Mouse (Mus musculus) limb, embryonic 12.5 days (tissue): ENCODE data around the gene Wdr49. TPM values are rescaled to one million over a fixed set of nuclear protein-coding genes. Genes with fewer than 3 reads are reported as not detected.

Experiments used
- ATAC-seq: fragments of 200-750 bp; cut with Nextera tagmentation; 2 replicates; pipeline ENCODE4 v1.8.0; 2017; ENCODE audit warnings: low read depth, moderate TSS enrichment; ENCODE audit not compliant: insufficient number of reproducible peaks, insufficient read depth, low FRiP score, low TSS enrichment
- H3K27ac ChIP-seq: fragments of 300-500 bp; sonication (generic); 2 replicates; pipeline ENCODE4 v1.5.1; 2016; ENCODE audit warnings: mild to moderate bottlenecking, moderate library complexity
- H3K27me3 ChIP-seq: fragments of 300-500 bp; sonication (generic); 2 replicates; pipeline ENCODE4 v1.6.1; 2016; ENCODE audit warnings: mild to moderate bottlenecking, moderate library complexity
- H3K36me3 ChIP-seq: fragments of 300-500 bp; sonication (generic); 2 replicates; pipeline ENCODE4 v1.6.1; 2016; ENCODE audit warnings: mild to moderate bottlenecking, moderate library complexity
- H3K4me1 ChIP-seq: fragments of 300-500 bp; sonication (generic); replicated peaks from 2 replicates; pipeline ENCODE4 v1.6.1; 2016
- H3K4me2 ChIP-seq: fragments of 300-500 bp; sonication (generic); 2 replicates; pipeline ENCODE4 v1.6.1; 2016; ENCODE audit warnings: mild to moderate bottlenecking, moderate library complexity
- H3K4me3 ChIP-seq: fragments of 300-500 bp; sonication (generic); replicated peaks from 2 replicates; pipeline ENCODE4 v1.5.1; 2016; ENCODE audit warnings: mild to moderate bottlenecking
- H3K9ac ChIP-seq: fragments of 300-500 bp; sonication (generic); replicated peaks from 2 replicates; pipeline ENCODE4 v1.6.1; 2016; ENCODE audit warnings: mild to moderate bottlenecking, moderate library complexity
- H3K9me3 ChIP-seq: fragments of 300-500 bp; sonication (generic); 2 replicates; pipeline ENCODE4 v1.6.1; 2016; ENCODE audit warnings: mild to moderate bottlenecking, moderate library complexity
- WGBS: fragments of 180-500 bp; shearing (Covaris S2); methylation state at CpG from one replicate; pipeline ENCODE4 v1.1.7; 2016; 5-methylcytosine and 5-hydroxymethylcytosine counted together
- polyA plus RNA-seq: library from polyadenylated mRNA; unstranded; fragments of >200 nt; fragmentation: Nextera tagmentation; extraction: Ambion mirVana; gene quantifications from 2 replicates; pipeline ENCODE4 v1.2.1, GENCODE M21; 2016

Gene Wdr49
- polyA plus RNA-seq, 1 experiment from 2014 or later = not detected

GRCm38 (mm10) chr3:75395918-75396317 is 86.0 kb downstream of the Wdr49 start:
- H3K4me2 ChIP-seq = no peak overlapping the region
- WGBS = 84% methylated on average over 4 of the region's 4 CpGs
- no peaks in the 10 kb centered on the region for H3K4me1 ChIP-seq
- H3K9ac ChIP-seq = no peak overlapping the region
- H3K9me3 ChIP-seq = no peaks in the 10 kb centered on the region
- H3K27me3 ChIP-seq = no peaks in the 10 kb centered on the region
- ATAC-seq = no peak
- H3K27ac ChIP-seq = no peak overlapping the region
- no peaks in the 10 kb centered on the region for H3K36me3 ChIP-seq
- no peak overlapping the region for H3K4me3 ChIP-seq

- H3K4me2 ChIP-seq = no peak overlapping the region
- H3K9ac ChIP-seq = no peak overlapping the region
- ATAC-seq = no peak
- H3K4me1 ChIP-seq = no peaks in the 10 kb centered on the region
- no peaks in the 10 kb centered on the region for H3K36me3 ChIP-seq
- no peak overlapping the region for H3K27ac ChIP-seq
- WGBS = 76% methylated on average over 7 of the region's 7 CpGs
- H3K9me3 ChIP-seq = no peaks in the 10 kb centered on the region
- no peak overlapping the region for H3K4me3 ChIP-seq
- H3K27me3 ChIP-seq = no peaks in the 10 kb centered on the region
These were observed 86.6 kb downstream of the Wdr49 start for GRCm38 (mm10) chr3:75395121-75395895.

DNA sequence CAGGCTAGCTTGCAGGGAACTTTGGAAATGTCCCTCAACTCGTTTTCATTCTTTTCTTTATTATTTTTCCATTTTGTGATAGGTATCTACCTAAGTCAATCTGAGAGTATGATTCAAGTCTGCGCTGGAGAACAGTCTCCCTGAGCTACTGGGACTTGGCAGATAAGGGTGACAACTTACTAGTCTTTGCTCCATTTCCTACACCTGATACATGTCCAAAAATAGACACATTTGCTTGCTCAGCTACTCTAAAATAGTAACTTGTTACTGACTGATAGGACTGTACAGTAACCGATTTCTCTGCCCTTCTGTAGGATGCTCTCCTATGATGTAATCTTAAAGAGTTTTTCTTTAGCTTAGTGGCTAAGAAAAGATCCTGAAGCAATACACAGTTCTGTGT is 87.5 kb downstream of the Wdr49 start:
- ATAC-seq = no peak
- Histone ChIP-seq H3K4me1 (no peaks in the 10 kb centered on the region), H3K9me3 (no peaks in the 10 kb centered on the region), H3K4me3 (no peak overlapping the region), H3K27me3 (no peaks in the 10 kb centered on the region), H3K4me2 (no peak overlapping the region), H3K27ac (no peak overlapping the region), H3K36me3 (no peaks in the 10 kb centered on the region), H3K9ac (no peak overlapping the region)
- WGBS = 72% methylated on average over 3 of the region's 3 CpGs

DNA sequence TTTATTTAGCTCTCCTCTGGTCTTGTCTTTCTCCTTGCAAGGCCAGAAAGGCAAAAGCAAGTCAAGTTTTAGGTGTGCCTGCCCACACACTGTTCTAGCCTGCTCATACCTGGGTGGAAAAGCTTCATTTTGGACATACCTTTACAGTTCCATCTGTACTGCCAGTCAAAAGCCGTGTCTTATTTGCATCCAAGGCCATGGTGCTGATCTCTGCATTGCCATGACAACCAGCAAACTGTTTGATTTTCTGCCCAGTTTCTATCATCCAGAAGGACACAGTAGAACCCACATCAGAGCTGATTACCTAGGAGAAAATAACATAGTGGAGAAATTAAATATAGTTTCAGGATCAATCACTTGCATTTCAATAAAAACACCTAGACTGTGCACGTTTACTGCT is 100.2 kb downstream of the Wdr49 start:
- no peaks in the 10 kb centered on the region for H3K27me3 ChIP-seq
- no peaks in the 10 kb centered on the region for H3K9me3 ChIP-seq
- no peak for ATAC-seq
- no peak overlapping the region for H3K27ac ChIP-seq
- H3K4me1 ChIP-seq = no peaks in the 10 kb centered on the region
- 81% methylated on average over 2 of the region's 2 CpGs for WGBS
- no peak overlapping the region for H3K4me3 ChIP-seq
- H3K9ac ChIP-seq = no peak overlapping the region
- no peak overlapping the region for H3K4me2 ChIP-seq
- H3K36me3 ChIP-seq = no peaks in the 10 kb centered on the region

DNA sequence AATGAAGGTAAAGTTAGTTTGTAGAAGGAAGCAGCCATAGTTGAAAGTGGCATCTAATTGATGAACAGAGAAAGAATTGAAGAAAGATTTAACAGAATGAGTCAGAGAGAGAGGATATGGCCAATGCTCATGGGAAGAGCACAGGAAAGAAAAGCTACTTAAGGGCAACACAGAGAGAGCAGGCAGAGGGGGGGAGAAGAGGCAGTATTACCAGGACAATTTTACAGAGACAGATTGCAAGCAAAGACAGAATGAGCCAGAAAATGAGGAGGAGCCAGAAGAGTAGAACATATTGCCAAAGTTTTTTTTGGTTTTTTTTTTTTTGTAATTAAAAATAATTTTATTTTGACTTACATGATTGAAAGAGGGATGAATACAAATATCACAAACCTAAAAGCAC is 128.0 kb downstream of the Wdr49 start:
- no peak overlapping the region for H3K27ac ChIP-seq
- H3K27me3 ChIP-seq = no peaks in the 10 kb centered on the region
- no peaks in the 10 kb centered on the region for H3K36me3 ChIP-seq
- no peak for ATAC-seq
- H3K9me3 ChIP-seq = no peaks in the 10 kb centered on the region
- H3K9ac ChIP-seq = no peak overlapping the region
- H3K4me3 ChIP-seq = no peak overlapping the region
- no peaks in the 10 kb centered on the region for H3K4me1 ChIP-seq
- no peak overlapping the region for H3K4me2 ChIP-seq

DNA sequence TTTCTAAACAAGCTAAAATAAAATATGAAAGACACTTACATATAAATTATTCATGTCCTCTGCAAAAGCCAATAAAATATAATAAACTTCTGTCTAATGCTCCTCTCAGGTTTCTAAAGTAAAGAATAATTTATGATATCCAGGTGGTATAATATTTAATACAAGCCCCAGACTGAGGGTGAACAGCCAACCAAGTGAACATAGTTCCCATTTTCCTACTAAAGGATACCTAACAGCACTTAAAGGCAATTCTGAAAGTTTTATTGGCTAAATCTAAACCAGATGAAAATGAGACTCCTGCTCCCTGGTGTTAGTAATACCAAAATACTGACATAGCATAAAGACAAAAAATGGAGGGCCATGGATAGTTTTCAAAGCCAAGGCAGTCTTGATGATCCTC is 144.8 kb downstream of the Wdr49 start:
- Histone ChIP-seq H3K27me3 (no peaks in the 10 kb centered on the region), H3K9ac (no peak overlapping the region), H3K9me3 (no peaks in the 10 kb centered on the region), H3K4me1 (no peaks in the 10 kb centered on the region), H3K4me2 (no peak overlapping the region), H3K27ac (no peak overlapping the region), H3K36me3 (no peaks in the 10 kb centered on the region), H3K4me3 (no peak overlapping the region)
- no peak for ATAC-seq

DNA sequence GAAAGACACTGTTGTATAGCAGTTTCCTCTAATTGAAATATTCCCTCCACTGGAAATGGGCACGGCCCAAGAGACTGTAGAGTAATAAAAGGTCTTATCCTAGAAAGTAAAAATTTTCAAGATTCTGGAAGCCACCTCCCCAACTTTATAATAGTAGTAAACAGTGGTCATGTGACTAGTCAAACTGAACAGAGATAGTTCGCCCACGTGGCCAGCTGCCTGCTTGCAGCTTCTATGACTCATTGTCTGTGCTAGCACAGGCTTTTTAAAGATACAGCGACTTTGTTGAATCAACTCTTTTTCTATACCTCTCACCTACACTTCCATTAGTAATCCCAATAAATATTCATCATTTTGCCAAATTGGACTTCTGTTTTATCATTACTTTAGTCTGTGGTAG is 161.0 kb downstream of the Wdr49 start:
- Histone ChIP-seq H3K36me3 (no peaks in the 10 kb centered on the region), H3K9ac (no peak overlapping the region), H3K9me3 (no peaks in the 10 kb centered on the region), H3K27me3 (no peaks in the 10 kb centered on the region), H3K4me2 (no peak overlapping the region), H3K27ac (no peak overlapping the region), H3K4me1 (no peaks in the 10 kb centered on the region), H3K4me3 (no peak overlapping the region)
- no peak for ATAC-seq
- WGBS = 71% methylated on average over 4 of the region's 4 CpGs

DNA sequence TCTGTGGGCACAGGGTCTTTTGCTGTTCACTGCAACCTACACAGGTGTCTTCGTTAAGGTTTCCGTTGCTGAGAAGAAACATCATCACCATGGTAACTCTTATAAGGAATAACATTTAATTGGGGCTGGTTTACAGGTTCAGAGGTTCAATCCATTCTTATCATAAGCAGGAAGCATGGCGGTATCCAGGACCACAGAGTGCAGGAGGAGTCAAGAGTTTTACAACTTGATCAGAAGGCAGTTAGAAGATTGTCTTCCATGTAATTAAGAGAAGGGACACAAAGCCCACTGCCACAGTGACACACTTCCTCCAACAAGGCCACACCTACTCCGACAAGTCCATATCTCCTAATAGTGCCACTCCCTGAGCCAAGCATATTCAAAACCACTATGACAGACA is 173.1 kb downstream of the Wdr49 start:
- no peak for ATAC-seq
- WGBS = 83% methylated on average over 4 of the region's 4 CpGs

DNA sequence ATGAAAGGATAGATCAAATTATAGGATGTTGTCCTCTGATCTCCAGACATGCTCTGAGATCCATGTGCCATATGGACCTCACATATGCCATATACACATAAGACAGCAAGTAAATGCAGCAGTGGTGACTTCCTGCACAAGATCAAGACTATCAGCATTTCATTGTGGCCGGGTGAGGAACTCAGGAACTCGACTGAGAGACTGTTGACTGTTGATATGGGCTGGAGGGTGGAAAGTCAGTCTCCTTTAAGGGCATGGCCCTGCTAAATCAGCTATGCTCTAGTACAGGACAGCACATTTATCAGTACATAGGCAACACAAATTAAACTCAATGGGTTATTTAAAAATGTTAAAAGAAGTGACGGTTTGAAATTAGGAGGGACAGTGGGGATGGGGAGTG is 173.7 kb downstream of the Wdr49 start:
- no peaks in the 10 kb centered on the region for H3K4me1 ChIP-seq
- no peak overlapping the region for H3K4me2 ChIP-seq
- no peaks in the 10 kb centered on the region for H3K9me3 ChIP-seq
- H3K27me3 ChIP-seq = no peaks in the 10 kb centered on the region
- no peak overlapping the region for H3K27ac ChIP-seq
- H3K4me3 ChIP-seq = no peak overlapping the region
- H3K9ac ChIP-seq = no peak overlapping the region
- ATAC-seq = no peak
- 74% methylated on average over 3 of the region's 3 CpGs for WGBS
- no peaks in the 10 kb centered on the region for H3K36me3 ChIP-seq

More for the DNA sequence above, 173.1 kb downstream of the Wdr49 start:
- no peaks in the 10 kb centered on the region for H3K36me3 ChIP-seq
- no peak overlapping the region for H3K4me3 ChIP-seq
- no peaks in the 10 kb centered on the region for H3K27me3 ChIP-seq
- no peak overlapping the region for H3K4me2 ChIP-seq
- no peaks in the 10 kb centered on the region for H3K9me3 ChIP-seq
- no peak overlapping the region for H3K27ac ChIP-seq
- no peak overlapping the region for H3K9ac ChIP-seq
- no peaks in the 10 kb centered on the region for H3K4me1 ChIP-seq

DNA sequence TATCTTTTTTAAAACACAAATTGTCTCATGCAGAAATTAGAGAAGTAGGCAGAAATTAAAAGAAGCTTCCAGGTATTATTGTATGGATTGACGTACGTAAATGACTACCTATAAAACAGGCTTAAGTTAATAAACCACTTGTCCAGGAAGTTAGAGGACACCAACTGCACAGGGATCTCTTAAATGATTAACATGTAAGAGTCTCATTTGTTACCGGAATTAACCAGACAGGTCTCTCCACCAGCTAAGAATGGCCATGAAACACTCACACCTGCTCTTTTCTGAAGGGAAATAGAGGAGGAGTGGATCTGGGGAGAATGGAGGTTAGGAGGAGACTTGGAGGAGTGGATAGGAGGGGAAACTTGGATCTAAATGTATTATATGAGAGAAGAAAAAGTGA is 176.4 kb downstream of the Wdr49 start:
- Histone ChIP-seq H3K4me3 (no peak overlapping the region), H3K4me1 (no peaks in the 10 kb centered on the region), H3K27me3 (no peaks in the 10 kb centered on the region), H3K9ac (no peak overlapping the region), H3K36me3 (no peaks in the 10 kb centered on the region), H3K4me2 (no peak overlapping the region), H3K9me3 (no peaks in the 10 kb centered on the region), H3K27ac (no peak overlapping the region)
- no peak for ATAC-seq
- 86% methylated on average over 3 of the region's 3 CpGs for WGBS

- no peak for ATAC-seq
- Histone ChIP-seq H3K4me2 (no peak overlapping the region), H3K4me1 (no peaks in the 10 kb centered on the region), H3K9me3 (no peaks in the 10 kb centered on the region), H3K27me3 (no peaks in the 10 kb centered on the region), H3K4me3 (no peak overlapping the region), H3K27ac (no peak overlapping the region), H3K36me3 (no peaks in the 10 kb centered on the region), H3K9ac (no peak overlapping the region)
- WGBS = 92% methylated on average over 5 of the region's 5 CpGs
These were observed 177.3 kb downstream of the Wdr49 start for GRCm38 (mm10) chr3:75304621-75305020.

GRCm38 (mm10) chr3:75301072-75301471 is 180.9 kb downstream of the Wdr49 start:
- no peaks in the 10 kb centered on the region for H3K4me1 ChIP-seq
- no peak for ATAC-seq
- H3K9ac ChIP-seq = no peak overlapping the region
- no peak overlapping the region for H3K27ac ChIP-seq
- H3K27me3 ChIP-seq = no peaks in the 10 kb centered on the region
- no peak overlapping the region for H3K4me2 ChIP-seq
- H3K36me3 ChIP-seq = no peaks in the 10 kb centered on the region
- no peaks in the 10 kb centered on the region for H3K9me3 ChIP-seq
- H3K4me3 ChIP-seq = no peak overlapping the region
- 85% methylated on average over 2 of the region's 2 CpGs for WGBS
